ENCODE assay signal across 16 mouse cellular contexts in genomic region chr6:30284177-30284576, GRCm38 (mm10).
"Had no signal": no experiment of that assay in that cellular context is flagged by ENCODE, and none has a peak within 500 bp of the region (broad histone marks: within the 10 kb centered on the region; RNA-seq: fewer than 3 reads in every experiment).

No protein-coding gene starts in this region.

- DNase-seq: lung, adult 2 months; lung, postnatal 14 days; lung, postnatal 36 days; right cerebral cortex, postnatal 25 days; right cerebral cortex, postnatal 4 days; spleen, adult 18-20 months; thymus, adult 18-20 months; thymus, postnatal 14 days; thymus, postnatal 36 days had no signal

- H3K27me3 ChIP-seq: lung, embryonic 15.5 days; midbrain, embryonic 13.5 days; midbrain, embryonic 15.5 days; neural tube, embryonic 12.5 days had no signal

- ATAC-seq: lung, postnatal 0 days; midbrain, embryonic 13.5 days; midbrain, embryonic 15.5 days had no signal

- H3K4me2 ChIP-seq: lung, embryonic 15.5 days; midbrain, embryonic 11.5 days; midbrain, embryonic 13.5 days; midbrain, embryonic 15.5 days; neural tube, embryonic 12.5 days had no signal

- H3K4me1 ChIP-seq: lung, embryonic 15.5 days; midbrain, embryonic 13.5 days; midbrain, embryonic 15.5 days; neural tube, embryonic 12.5 days had no signal

- H3K9ac ChIP-seq: lung, embryonic 15.5 days; midbrain, embryonic 13.5 days; midbrain, embryonic 15.5 days; neural tube, embryonic 12.5 days had no signal

- H3K4me3 ChIP-seq: lung, embryonic 15.5 days; midbrain, embryonic 13.5 days; midbrain, embryonic 15.5 days; neural tube, embryonic 12.5 days had no signal

- H3K9me3 ChIP-seq: lung, embryonic 15.5 days; midbrain, embryonic 13.5 days; midbrain, embryonic 15.5 days; neural tube, embryonic 12.5 days had no signal

- H3K27ac ChIP-seq: lung, embryonic 15.5 days; macrophage; midbrain, embryonic 13.5 days; midbrain, embryonic 15.5 days; neural tube, embryonic 12.5 days had no signal
